Mouse (Mus musculus): ENCODE measurements at regions not wholly inside any gene's neighbourhood (a gene's known extent, or its start where the extent isn't known, plus 50 kb on each side); places are given as distances from the start of the nearest gene placed in this dataset.

DNA sequence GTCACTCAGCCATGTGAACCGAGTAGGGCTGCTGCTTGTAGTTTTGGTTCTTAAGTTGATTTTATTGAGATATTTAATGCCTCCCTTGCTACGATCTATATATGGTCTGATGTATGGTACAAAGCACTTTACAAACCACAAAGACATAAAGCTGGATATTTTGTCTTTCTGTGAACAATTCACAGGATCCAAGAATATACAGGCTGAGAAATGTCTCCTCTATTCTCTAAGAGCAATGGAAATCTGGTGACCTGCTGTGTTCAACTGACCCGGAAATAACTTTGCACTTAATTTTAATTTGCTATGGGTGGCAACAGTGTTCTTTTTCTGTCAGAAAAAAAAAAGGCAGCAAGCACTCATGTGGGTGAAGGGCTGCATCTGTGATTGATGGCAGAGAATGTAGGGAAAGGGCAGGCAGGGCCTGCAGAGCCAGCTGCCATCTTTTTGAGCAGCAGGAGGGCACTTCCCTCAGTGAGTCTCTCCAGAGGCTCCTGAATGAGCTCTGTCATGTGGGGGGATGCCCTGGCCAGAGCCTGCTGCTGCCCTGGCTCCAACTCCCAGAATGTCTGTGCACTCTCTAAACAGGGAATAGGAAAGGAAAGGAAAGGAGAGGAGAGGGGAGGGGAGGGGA lies 192.2 kb upstream of the Myt1l start:
- TF ChIP-seq CTCF (IDR thresholded peaks at IDR 0.05), result no peak
- Histone ChIP-seq H3K27ac (ENCODE audit: low read depth, low read length) (no peak overlapping the region), H3K4me2 (ENCODE audit: low read depth, low read length, poor library complexity, severe bottlenecking) (no peak overlapping the region), H3K4me1 (ENCODE audit: insufficient read depth, low read length) (no peaks in the 10 kb centered on the region), H3K9me3 (ENCODE audit: low read length) (no peaks in the 10 kb centered on the region), H3K9ac (replicated peaks; ENCODE audit: low read length, poor library complexity, severe bottlenecking) (no peak overlapping the region), H3K4me3 (ENCODE audit: low read depth, low read length) (no peak overlapping the region), H3K36me3 (ENCODE audit: insufficient read depth, low read length) (no peaks in the 10 kb centered on the region), H3K27me3 (ENCODE audit: insufficient read depth, low read length) (no peaks in the 10 kb centered on the region)
- no peak for ATAC-seq (ENCODE audit: low FRiP score)
- DNase-seq (ENCODE audit: low spot score), result peak; percentile 44
- 50% methylated on average over 3 of the region's 3 CpGs for WGBS

GRCm38 (mm10) chr12:29337336-29337735 lies 190.8 kb upstream of the Myt1l start:
- ATAC-seq (ENCODE audit: low FRiP score) (no peak), DNase-seq (ENCODE audit: low spot score) (no peak)
- no peaks in the 10 kb centered on the region for H3K9me3 ChIP-seq (ENCODE audit: low read length)
- no peaks in the 10 kb centered on the region for H3K36me3 ChIP-seq (ENCODE audit: insufficient read depth, low read length)
- H3K4me3 ChIP-seq (ENCODE audit: low read depth, low read length), result no peak overlapping the region
- H3K9ac ChIP-seq (replicated peaks; ENCODE audit: low read length, poor library complexity, severe bottlenecking), result no peak overlapping the region
- no peak for TF ChIP-seq CTCF (IDR thresholded peaks at IDR 0.05)
- 85% methylated on average over 2 of the region's 2 CpGs for WGBS
- H3K27me3 ChIP-seq (ENCODE audit: insufficient read depth, low read length), result no peaks in the 10 kb centered on the region
- H3K4me1 ChIP-seq (ENCODE audit: insufficient read depth, low read length), result no peaks in the 10 kb centered on the region
- no peak overlapping the region for H3K27ac ChIP-seq (ENCODE audit: low read depth, low read length)
- no peak overlapping the region for H3K4me2 ChIP-seq (ENCODE audit: low read depth, low read length, poor library complexity, severe bottlenecking)

- TF ChIP-seq CTCF (IDR thresholded peaks at IDR 0.05), result no peak
- ATAC-seq (ENCODE audit: low FRiP score), result no peak
- no peaks in the 10 kb centered on the region for H3K27me3 ChIP-seq (ENCODE audit: insufficient read depth, low read length)
- whole genome bisulfite sequencing, result 69% methylated on average over 7 of the region's 7 CpGs
- no peak overlapping the region for H3K27ac ChIP-seq (ENCODE audit: low read depth, low read length)
- no peak overlapping the region for H3K4me2 ChIP-seq (ENCODE audit: low read depth, low read length, poor library complexity, severe bottlenecking)
- no peaks in the 10 kb centered on the region for H3K36me3 ChIP-seq (ENCODE audit: insufficient read depth, low read length)
- H3K9me3 ChIP-seq (ENCODE audit: low read length), result no peaks in the 10 kb centered on the region
- no peak for DNase-seq (ENCODE audit: low spot score)
- H3K9ac ChIP-seq (replicated peaks; ENCODE audit: low read length, poor library complexity, severe bottlenecking), result no peak overlapping the region
- H3K4me1 ChIP-seq (ENCODE audit: insufficient read depth, low read length), result no peaks in the 10 kb centered on the region
- H3K4me3 ChIP-seq (ENCODE audit: low read depth, low read length), result no peak overlapping the region
Measured at GRCm38 (mm10) chr12:29341388-29341995, 186.7 kb upstream of the Myt1l start.

DNA sequence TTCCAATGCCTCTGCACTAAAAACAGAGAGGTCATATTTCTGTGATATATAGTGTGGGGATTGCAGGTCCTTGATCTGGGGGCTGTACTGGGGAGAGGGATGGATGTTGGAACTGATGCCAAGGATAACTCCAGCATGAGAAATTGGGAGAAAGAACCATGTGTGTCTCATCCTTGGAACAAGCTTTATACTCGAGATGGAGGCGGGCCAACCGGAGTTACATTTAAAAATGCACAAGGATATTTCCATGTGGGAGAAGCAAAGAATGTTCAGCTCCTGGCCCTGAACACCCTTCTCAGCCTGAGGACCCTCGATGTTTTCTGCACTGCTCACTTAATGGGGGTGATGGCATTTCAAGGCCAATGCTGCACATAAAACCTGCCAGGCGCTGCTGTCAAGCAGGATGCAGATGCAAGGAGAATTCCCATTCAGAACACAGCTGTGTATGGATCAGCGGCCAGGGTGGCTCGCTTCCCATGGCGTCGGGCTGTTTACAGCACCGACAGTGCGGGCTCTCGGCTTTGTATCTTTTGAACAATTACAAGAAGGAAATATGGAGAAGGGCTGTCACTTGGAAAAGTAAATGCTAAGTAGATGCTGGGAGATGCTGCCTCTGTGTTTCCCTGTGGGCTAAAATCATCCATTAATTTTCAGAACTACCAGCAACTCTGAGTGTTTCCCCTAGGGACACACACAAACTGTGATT lies 184.9 kb upstream of the Myt1l start:
- H3K27ac ChIP-seq (ENCODE audit: low read depth, low read length), result peak overlapping the region; percentile 52; the same call in 1 of the 2 replicates
- 48% methylated on average over 12 of the region's 12 CpGs for WGBS
- ATAC-seq (ENCODE audit: low FRiP score), result no peak

GRCm38 (mm10) chr12:29348698-29349097 lies 179.5 kb upstream of the Myt1l start:
- TF ChIP-seq CTCF (IDR thresholded peaks at IDR 0.05), result no peak; the same call in 1 of the 2 replicates
- no peak overlapping the region for H3K9ac ChIP-seq (replicated peaks; ENCODE audit: low read length, poor library complexity, severe bottlenecking)
- peaks cover 2% of the 10 kb centered on the region; the same call in 1 of the 2 replicates for H3K4me1 ChIP-seq (ENCODE audit: insufficient read depth, low read length)
- DNase-seq (ENCODE audit: low spot score), result peak; percentile 87
- no peaks in the 10 kb centered on the region for H3K27me3 ChIP-seq (ENCODE audit: insufficient read depth, low read length)
- ATAC-seq (ENCODE audit: low FRiP score), result peak; percentile 68; the same call in 1 of the 2 replicates
- H3K4me3 ChIP-seq (ENCODE audit: low read depth, low read length), result no peak overlapping the region
- no peaks in the 10 kb centered on the region for H3K9me3 ChIP-seq (ENCODE audit: low read length)
- H3K36me3 ChIP-seq (ENCODE audit: insufficient read depth, low read length), result no peaks in the 10 kb centered on the region
- 76% methylated on average over 2 of the region's 2 CpGs for WGBS
- H3K4me2 ChIP-seq (ENCODE audit: low read depth, low read length, poor library complexity, severe bottlenecking), result no peak overlapping the region
- H3K27ac ChIP-seq (ENCODE audit: low read depth, low read length), result no peak overlapping the region

More for the DNA sequence above, 184.9 kb upstream of the Myt1l start:
- no peaks in the 10 kb centered on the region for H3K4me1 ChIP-seq (ENCODE audit: insufficient read depth, low read length)
- no peak overlapping the region for H3K4me3 ChIP-seq (ENCODE audit: low read depth, low read length)
- no peak overlapping the region for H3K4me2 ChIP-seq (ENCODE audit: low read depth, low read length, poor library complexity, severe bottlenecking)
- no peaks in the 10 kb centered on the region for H3K36me3 ChIP-seq (ENCODE audit: insufficient read depth, low read length)
- H3K9ac ChIP-seq (replicated peaks; ENCODE audit: low read length, poor library complexity, severe bottlenecking), result no peak overlapping the region
- no peaks in the 10 kb centered on the region for H3K27me3 ChIP-seq (ENCODE audit: insufficient read depth, low read length)
- DNase-seq (ENCODE audit: low spot score), result peak; percentile 36
- no peaks in the 10 kb centered on the region for H3K9me3 ChIP-seq (ENCODE audit: low read length)
- TF ChIP-seq CTCF (IDR thresholded peaks at IDR 0.05), result no peak

All from midbrain, postnatal 0 days (tissue).